11 mouse cellular contexts compared by ENCODE assay signal in genomic region chr9:40403750-40404149, GRCm38 (mm10).
"Had no signal": no experiment of that assay in that cellular context is flagged by ENCODE, and none has a peak within 500 bp of the region (broad histone marks: within the 10 kb centered on the region; RNA-seq: fewer than 3 reads in every experiment).

No protein-coding gene starts in this region.

- H3K9me3 ChIP-seq: intestine, embryonic 15.5 days; limb, embryonic 13.5 days; midbrain, embryonic 13.5 days; neural tube, embryonic 15.5 days had no signal

- DNase-seq: kidney, adult 18-20 months; kidney, postnatal 14 days; lung, adult 18-20 months; thymus, postnatal 4 days had no signal

- H3K36me3 ChIP-seq: intestine, embryonic 15.5 days; limb, embryonic 13.5 days; midbrain, embryonic 13.5 days; neural tube, embryonic 15.5 days had no signal

- ATAC-seq: intestine, embryonic 15.5 days; midbrain, embryonic 13.5 days had no signal

- H3K27me3 ChIP-seq: intestine, embryonic 15.5 days; limb, embryonic 13.5 days; midbrain, embryonic 13.5 days; neural tube, embryonic 15.5 days had no signal

- H3K9ac ChIP-seq: intestine, embryonic 15.5 days; limb, embryonic 13.5 days; liver, embryonic 14.5 days; midbrain, embryonic 13.5 days; neural tube, embryonic 15.5 days had no signal

- H3K4me3 ChIP-seq: intestine, embryonic 15.5 days; limb, embryonic 13.5 days; midbrain, embryonic 13.5 days; myocyte; neural tube, embryonic 15.5 days had no signal

- H3K4me1 ChIP-seq: intestine, embryonic 15.5 days; neural tube, embryonic 15.5 days had no signal

- H3K27ac ChIP-seq: intestine, embryonic 15.5 days; limb, embryonic 13.5 days; liver, embryonic 14.5 days; midbrain, embryonic 13.5 days; neural tube, embryonic 15.5 days; stomach, postnatal 0 days had no signal

- H3K4me2 ChIP-seq: intestine, embryonic 15.5 days; limb, embryonic 13.5 days; midbrain, embryonic 13.5 days; neural tube, embryonic 15.5 days had no signal
